Mouse (Mus musculus): ENCODE data around the gene 2410131K14Rik. TPM values are rescaled to one million over a fixed set of nuclear protein-coding genes. Genes with fewer than 3 reads are reported as not detected.

Gene 2410131K14Rik
- total RNA-seq, 2 experiments from 2014 or later, result 1.6 TPM

DNA sequence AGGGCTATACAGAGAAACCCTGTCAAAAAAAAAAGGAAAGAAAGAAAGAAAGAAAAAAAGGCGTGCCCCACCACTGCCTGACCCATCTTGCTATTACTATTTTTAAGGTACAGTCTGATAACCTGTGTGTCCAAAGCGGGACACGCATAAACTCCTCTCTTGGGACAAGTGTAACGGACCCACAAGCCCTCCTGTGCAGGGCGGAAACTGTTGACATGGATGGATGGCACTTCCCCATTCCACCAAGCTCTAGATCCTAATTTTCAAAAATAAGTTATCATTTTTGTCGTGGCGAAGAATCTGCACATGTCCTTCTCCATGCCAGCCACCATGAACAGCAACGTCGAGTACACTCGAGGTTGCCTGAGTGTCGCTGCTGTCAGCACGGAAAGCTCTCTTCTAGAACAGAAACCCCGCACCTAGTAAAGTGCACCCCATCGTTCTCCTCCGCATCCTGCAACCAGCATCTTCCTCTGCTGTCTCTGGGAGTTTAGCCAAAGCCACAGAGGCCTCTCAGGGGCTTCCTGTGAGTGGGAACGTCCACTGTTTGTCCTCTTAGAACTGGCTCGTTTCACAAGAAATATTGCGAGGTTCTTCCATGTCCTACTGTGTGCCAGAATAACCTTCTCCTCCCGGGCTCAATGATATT, 60.1 kb downstream of the 2410131K14Rik start:
- ATAC-seq (replicated peaks; ENCODE audit: poor library complexity), result peak; percentile 77

DNA sequence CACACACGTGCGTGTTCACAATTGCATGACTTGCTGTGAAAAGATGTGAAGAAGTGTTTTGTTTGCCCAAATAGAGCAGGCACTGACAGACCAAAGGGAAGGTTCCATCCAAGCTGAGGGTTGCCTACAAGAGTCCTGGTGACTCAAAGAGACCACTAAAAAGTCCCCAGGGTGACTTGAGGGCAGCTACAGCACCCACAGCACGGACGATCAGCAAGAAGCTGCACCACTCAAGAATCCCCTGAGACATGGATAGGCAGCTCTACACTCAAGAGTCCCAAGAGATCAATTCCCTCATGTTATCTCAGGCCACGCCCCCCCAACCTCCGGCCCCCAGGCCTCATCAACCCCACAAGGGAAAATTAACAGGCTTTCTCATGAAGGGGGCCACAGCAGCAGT, 65.4 kb downstream of the 2410131K14Rik start:
- no peak for ATAC-seq (replicated peaks; ENCODE audit: poor library complexity)

DNA sequence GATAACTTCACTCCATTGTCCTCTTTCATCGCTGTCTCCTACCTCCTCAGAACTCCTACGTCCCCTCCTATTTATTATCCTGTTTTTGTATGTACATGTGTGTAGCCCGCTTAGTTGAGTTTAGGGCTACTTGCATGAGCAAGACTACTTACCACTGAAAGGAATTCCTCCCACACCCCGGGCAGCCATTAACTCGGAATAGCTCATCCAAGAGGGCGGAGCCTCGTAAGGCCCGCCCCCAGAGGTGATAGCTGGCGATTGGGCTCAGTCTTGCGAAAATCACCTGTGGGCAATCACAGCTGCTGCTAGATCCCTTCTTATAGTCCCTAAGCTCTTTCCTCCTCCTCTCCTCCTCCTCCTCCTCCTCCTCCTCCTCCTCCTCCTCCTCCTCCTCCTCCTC, 66.2 kb downstream of the 2410131K14Rik start:
- no peak for ATAC-seq (replicated peaks; ENCODE audit: poor library complexity)

DNA sequence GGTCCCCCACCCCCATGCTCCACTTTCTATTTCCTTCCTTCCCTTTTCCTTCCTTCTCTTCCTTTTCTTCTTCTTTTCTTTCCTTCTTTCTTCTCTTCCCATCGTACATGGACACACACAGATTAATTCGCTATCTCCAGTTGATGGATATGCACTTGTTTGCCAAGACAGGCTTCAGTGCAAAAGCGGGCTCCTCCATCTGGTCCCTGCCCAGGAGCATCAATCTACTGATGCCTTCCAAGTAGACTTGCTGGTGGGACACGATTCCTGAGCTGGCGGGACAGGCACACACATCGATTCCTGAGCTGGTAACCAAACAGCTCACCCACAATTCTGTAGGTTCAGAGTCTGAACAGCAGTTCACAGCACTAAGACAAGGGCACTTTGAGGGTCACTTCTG, 68.7 kb downstream of the 2410131K14Rik start:
- no peak for ATAC-seq (replicated peaks; ENCODE audit: poor library complexity)

Other genes starting within 250 kb of the 2410131K14Rik start
- 0.25 and 0.42 TPM in 2 replicates for gene Tesc, start 217.5 kb upstream of the 2410131K14Rik start, total RNA-seq (2015)
- not detected in 2 replicates for gene Tesc, start 217.5 kb upstream of the 2410131K14Rik start, total RNA-seq (2017)
- gene Fbxw8, start 89.8 kb upstream of the 2410131K14Rik start, total RNA-seq (2015), result 12.4 and 13.6 TPM in 2 replicates
- gene Fbxw8, start 89.8 kb upstream of the 2410131K14Rik start, total RNA-seq (2017), result 20.1 and 24.5 TPM in 2 replicates
- not detected in 2 replicates for gene Hrk, start 80.6 kb upstream of the 2410131K14Rik start, total RNA-seq (2015)
- not detected in 2 replicates for gene Hrk, start 80.6 kb upstream of the 2410131K14Rik start, total RNA-seq (2017)
- 1.2 TPM in 1 of 2 replicates, not detected in the other for gene Rnft2, start 111 bp upstream of the 2410131K14Rik start, total RNA-seq (2015)
- gene Rnft2, start 111 bp upstream of the 2410131K14Rik start, total RNA-seq (2017), result 0.84 TPM in 1 of 2 replicates, not detected in the other

Measured in megakaryocyte progenitor cell, adult 5-6 weeks (primary cell).